Mouse (Mus musculus) gastrocnemius, adult 18-20 months (tissue): Measurements from ENCODE around the gene Mapk11. TPM values are rescaled to one million over a fixed set of nuclear protein-coding genes. Genes with fewer than 3 reads are reported as not detected.

ENCODE experiments used
- DNase-seq: peaks from one replicate; pipeline ENCODE4 v3.0.0; 2021; ENCODE audit warnings: low spot score
- total RNA-seq, 2 experiments: library from RNA; stranded (reverse); gene quantifications; 2 replicates each; pipeline ENCODE4 v1.2.3; 2021

Mapk11 gene
- total RNA-seq, 2 experiments from 2014 or later: 0.89 to 1.9 TPM

GRCm38 (mm10) chr15:89141905-89142304 is 7.5 kb downstream of the Mapk11 start:
- no peak for DNase-seq

GRCm38 (mm10) chr15:89141443-89141842 is 8.0 kb downstream of the Mapk11 start:
- DNase-seq: peak; percentile 61

DNA sequence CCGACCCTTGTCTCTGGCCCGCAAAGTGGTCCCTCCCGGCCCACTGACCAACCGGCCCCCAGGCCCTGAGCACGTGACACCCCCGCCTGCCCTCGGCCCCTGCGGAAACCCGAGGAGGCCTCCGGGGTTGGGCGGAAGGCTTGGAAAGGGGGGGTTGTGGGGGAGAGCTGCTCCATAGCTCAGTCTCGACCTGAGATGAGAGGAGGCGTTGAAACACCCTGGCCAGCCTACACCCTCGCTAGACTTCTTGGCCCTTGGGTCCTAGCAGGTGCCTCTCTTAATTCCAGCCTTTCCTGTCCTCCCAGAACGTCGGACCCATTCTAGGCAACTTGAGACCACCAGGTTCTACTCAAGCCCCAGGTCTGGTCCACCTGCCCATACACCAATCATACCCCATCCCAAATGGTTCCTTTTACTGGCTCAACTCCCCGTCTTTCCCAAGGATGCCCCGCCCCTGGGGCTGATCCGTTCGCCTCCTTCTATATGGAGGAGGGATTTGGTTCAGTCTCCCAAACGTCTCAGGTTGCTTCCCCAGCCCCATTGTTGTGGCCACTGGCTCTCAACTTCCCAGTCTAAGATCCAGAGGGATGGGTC is 8.7 kb downstream of the Mapk11 start, which contains the start of gene Mapk12:
Gene Mapk12, minus strand, starts transcription at position 45 of the 594 bp plus-strand sequence.
- DNase-seq: peak; percentile 83

- peak; percentile 69 for DNase-seq
Measured at GRCm38 (mm10) chr15:89140048-89140658, 9.3 kb downstream of the Mapk11 start.

- no peak for DNase-seq
Measured at GRCm38 (mm10) chr15:89138531-89138930, 10.9 kb downstream of the Mapk11 start.

DNA sequence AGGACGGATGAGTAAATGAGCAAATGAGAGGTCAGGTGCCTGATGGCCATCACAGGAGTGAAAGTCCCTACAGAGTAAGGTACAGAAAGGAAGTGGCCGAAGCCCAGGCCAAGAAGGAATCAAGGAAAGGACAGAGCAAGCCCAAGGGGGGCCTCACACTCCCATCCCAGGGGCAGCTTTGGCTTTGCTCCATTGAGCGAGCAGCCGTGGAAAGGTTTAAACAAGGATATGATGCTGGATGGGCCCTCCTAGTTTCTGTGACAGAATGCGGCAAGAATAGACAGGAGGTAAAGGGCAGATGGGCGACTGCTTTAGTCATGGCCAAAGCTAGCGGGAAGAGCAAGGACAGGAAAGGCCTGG is 11.4 kb downstream of the Mapk11 start:
- no peak for DNase-seq

- DNase-seq: peak; percentile 38
Measured at GRCm38 (mm10) chr15:89137378-89138045, 11.9 kb downstream of the Mapk11 start.

- DNase-seq: no peak
Measured at GRCm38 (mm10) chr15:89136461-89137155, 12.8 kb downstream of the Mapk11 start.

GRCm38 (mm10) chr15:89131316-89131715 is 18.1 kb downstream of the Mapk11 start:
- no peak for DNase-seq

DNA sequence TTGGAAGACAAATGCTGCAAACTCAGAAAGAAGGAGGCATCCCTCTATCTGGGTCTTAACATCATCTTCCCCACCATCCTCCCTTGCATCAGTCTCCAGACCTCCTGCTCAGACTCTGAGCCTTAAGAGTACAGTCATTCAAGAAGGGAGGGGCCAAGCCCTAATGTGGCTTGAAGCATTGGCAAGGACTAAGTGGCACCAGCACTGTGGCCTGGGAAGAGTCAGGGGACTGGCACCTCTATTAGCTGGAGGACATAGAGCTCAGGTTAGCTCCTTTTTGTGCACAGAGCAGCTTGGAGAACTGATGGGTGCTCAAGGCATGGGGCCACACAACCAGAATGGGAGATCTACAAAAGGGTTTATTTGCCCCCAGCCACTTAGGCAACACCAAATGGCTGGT is 19.2 kb downstream of the Mapk11 start:
- no peak for DNase-seq

GRCm38 (mm10) chr15:89128382-89129350 is 20.8 kb downstream of the Mapk11 start, which contains the start of gene Hdac10:
TSS of gene Hdac10 (minus strand) at chr15:89128700.
- DNase-seq: peak; percentile 86

DNA sequence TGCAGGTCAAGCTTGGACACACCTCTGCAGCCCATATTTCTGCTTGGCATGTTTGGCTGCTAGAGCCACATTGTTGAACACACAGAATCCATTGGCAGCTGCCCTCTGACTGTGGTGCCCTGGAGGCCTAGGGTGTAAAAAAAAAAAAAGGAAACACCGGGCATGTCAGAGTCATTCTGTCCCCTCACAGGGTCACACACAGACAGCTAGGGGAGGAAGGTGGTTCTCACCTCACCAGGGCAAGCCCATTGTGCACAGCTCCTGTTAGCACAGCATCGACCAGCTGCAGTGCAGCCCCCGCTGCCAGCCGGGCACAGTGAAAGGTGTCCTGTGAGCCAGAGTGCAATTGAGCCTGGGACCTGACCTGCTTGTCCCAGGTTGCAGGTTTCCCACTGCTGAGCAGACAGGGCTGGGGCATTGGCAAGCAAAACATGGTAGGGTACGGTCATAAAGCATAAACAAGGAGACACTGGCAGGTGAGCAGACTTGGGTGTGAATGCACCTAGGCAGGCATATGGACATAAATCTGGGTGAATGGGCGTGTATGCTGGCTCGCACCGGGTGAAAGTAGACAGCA is 22.0 kb downstream of the Mapk11 start:
- no peak for DNase-seq

- no peak for DNase-seq
Measured at GRCm38 (mm10) chr15:89126622-89127021, 22.8 kb downstream of the Mapk11 start.

DNA sequence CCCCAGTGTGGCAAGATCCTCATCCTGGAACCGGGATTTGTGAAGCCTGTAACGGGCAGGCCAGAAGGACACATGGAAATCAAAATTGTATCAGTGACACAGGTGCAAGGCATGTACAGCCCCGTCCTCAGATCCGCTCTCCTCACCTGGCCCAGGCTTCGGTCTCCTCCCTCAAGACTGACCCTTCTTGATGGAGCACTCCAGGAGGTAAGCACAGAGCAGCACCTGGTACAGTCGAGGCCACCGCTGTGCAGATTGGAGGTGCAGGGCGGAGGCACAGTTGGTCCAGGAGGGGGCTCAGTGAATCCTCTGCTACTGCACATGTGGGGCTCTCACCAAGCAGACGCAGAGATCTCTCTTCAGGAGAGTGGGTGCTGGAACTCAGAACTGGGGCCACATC is 24.1 kb downstream of the Mapk11 start:
- DNase-seq: no peak

- DNase-seq: no peak
Measured at GRCm38 (mm10) chr15:89124312-89124711, 25.1 kb downstream of the Mapk11 start.

DNA sequence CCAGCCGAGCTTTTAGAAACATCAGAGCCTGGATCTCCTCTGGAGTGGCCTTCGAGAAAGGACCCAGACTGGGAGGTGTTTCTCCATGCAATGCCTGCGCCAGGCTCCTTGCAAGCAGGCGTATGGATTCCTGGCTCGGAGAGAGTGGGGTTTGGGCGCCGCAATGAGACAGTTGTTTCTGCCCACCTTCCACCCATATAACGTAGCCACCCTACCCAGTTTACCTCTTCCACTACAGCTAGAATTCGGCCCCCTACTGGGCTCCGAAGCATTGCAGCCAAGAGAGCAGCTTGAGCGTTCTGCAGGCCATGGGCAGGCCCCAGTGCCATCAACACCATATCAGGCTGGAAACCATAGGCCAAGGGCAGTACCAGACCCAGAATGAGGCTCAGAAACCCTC is 25.8 kb downstream of the Mapk11 start:
- no peak for DNase-seq

DNA sequence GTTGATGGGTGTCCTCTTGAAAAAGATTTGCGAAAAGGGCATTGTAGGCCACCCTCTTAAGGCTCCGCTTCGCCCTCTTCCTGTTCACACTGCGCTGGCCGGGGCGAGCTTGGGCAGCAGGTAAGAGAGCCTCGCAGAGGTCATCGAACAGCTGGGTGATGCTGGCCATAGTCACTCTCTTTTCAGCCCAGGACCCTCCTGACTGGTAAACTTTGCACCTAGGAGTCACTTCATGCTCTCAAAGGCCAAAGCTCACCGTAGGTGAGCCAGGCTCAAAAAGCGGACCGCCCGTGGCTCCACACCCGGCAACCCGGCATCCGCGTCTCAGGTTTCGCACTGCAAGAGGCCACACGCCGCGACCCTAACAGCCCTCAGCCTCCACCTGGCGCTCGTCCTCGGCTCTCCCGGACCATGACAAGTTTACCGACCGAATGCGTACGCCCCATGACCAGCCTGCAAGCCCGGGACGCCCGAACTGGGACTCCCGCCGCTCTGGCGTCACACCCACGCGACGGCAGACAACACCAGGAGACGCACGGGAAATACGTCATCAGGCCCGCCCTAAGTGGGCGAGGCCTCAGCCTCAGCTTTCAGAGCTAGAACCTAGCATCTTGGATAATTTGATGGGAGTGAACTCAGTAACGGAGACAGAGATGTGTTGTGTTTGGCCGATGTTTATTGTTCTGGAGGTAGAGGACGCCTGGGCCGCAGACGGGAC is 26.6 kb downstream of the Mapk11 start, which contains the start of gene Tubgcp6:
Gene Tubgcp6, minus strand, starts transcription at position 464 of the 718 bp plus-strand sequence.
- peak; percentile 95 for DNase-seq

- no peak for DNase-seq
Measured at GRCm38 (mm10) chr15:89118007-89118406, 31.4 kb downstream of the Mapk11 start.

DNA sequence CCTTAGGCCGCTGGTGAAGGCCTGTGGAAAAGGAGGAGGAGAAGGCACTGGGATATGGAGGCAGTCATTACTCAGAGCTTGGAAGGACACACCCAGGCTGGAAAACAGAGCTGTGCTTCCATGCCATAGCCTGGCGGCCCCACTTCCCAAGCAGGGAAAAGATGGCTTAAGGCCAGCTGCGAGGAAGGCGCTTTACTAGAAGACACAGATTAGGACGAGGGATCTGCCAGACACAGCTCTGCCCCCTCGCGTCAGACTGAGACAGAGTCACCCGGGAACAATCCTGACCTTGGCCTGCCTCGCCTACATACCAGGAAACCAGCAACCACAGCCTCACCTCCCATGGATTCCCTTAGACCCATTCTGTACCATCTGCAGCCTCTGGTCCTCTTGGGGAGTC is 39.3 kb downstream of the Mapk11 start:
- no peak for DNase-seq

GRCm38 (mm10) chr15:89106976-89107375 is 42.5 kb downstream of the Mapk11 start:
- no peak for DNase-seq
